Mouse (Mus musculus) hindbrain, postnatal 0 days (tissue): ENCODE measurements around the gene 4921524J17Rik. TPM values are rescaled to one million over a fixed set of nuclear protein-coding genes. Genes with fewer than 3 reads are reported as not detected.

ENCODE experiments used
- ATAC-seq: fragments of 200-750 bp; cut with Nextera tagmentation; 2 replicates; pipeline ENCODE4 v1.8.0; 2017; ENCODE audit warnings: mild to moderate bottlenecking, moderate TSS enrichment, moderate library complexity
- DNase-seq: peaks from one replicate; pipeline ENCODE4 v3.0.0-alpha.2; 2015; ENCODE audit warnings: low spot score
- H3K27ac ChIP-seq: fragments of 300-500 bp; sonication (generic); 2 replicates; pipeline ENCODE4 v1.5.1; 2014; ENCODE audit warnings: mild to moderate bottlenecking
- H3K27me3 ChIP-seq: fragments of 300-500 bp; sonication (generic); 2 replicates; pipeline ENCODE4 v1.6.1; 2014; ENCODE audit warnings: low read length, mixed read lengths; ENCODE audit not compliant: insufficient read depth
- H3K36me3 ChIP-seq: fragments of 300-500 bp; sonication (generic); 2 replicates; pipeline ENCODE4 v1.6.1; 2014; ENCODE audit warnings: low read length, mixed read lengths; ENCODE audit not compliant: insufficient read depth
- H3K4me1 ChIP-seq: fragments of 300-500 bp; sonication (generic); 2 replicates; pipeline ENCODE4 v1.6.1; 2014; ENCODE audit warnings: antibody characterized with exemption, low read length, mixed read lengths; ENCODE audit not compliant: insufficient read depth
- H3K4me2 ChIP-seq: fragments of 300-500 bp; sonication (generic); 2 replicates; pipeline ENCODE4 v1.6.1; 2014; ENCODE audit warnings: low read depth, mild to moderate bottlenecking, low read length, moderate library complexity, mixed read lengths
- H3K4me3 ChIP-seq: fragments of 300-500 bp; sonication (generic); 2 replicates; pipeline ENCODE4 v1.5.1; 2014; ENCODE audit warnings: low read length
- H3K9ac ChIP-seq: fragments of 300-500 bp; sonication (generic); replicated peaks from 2 replicates; pipeline ENCODE4 v1.6.1; 2014; ENCODE audit warnings: mild to moderate bottlenecking, low read length, moderate library complexity, mixed read lengths
- H3K9me3 ChIP-seq: fragments of 300-500 bp; sonication (generic); 2 replicates; pipeline ENCODE4 v1.6.1; 2016; ENCODE audit warnings: low read length, mixed read lengths
- CTCF ChIP-seq: IDR thresholded peaks from 2 replicates; pipeline ENCODE4 v1.5.1; 2016; ENCODE audit warnings: antibody characterized with exemption, control low read depth, low read depth
- WGBS: fragments of 180-500 bp; shearing (Covaris S2); extraction: QIAGEN DNeasy Blood & Tissue Kit; methylation state at CpG from one replicate; pipeline ENCODE4 v1.1.7; 2014; 5-methylcytosine and 5-hydroxymethylcytosine counted together
- polyA plus RNA-seq: library from polyadenylated mRNA; unstranded; fragments of >200 nt; fragmentation: Nextera tagmentation; extraction: Ambion mirVana; gene quantifications from 2 replicates; pipeline ENCODE4 v1.2.1, GENCODE M21; 2015
- total RNA-seq: library from RNA; depleted of rRNA; stranded (reverse); fragments of >200 nt; gene quantifications from 2 replicates; pipeline ENCODE4 v1.2.3, GENCODE M21; 2014

4921524J17Rik gene
- total and polyA plus RNA-seq, 2 experiments from 2014 or later, result 13.6 to 43.0 TPM

DNA sequence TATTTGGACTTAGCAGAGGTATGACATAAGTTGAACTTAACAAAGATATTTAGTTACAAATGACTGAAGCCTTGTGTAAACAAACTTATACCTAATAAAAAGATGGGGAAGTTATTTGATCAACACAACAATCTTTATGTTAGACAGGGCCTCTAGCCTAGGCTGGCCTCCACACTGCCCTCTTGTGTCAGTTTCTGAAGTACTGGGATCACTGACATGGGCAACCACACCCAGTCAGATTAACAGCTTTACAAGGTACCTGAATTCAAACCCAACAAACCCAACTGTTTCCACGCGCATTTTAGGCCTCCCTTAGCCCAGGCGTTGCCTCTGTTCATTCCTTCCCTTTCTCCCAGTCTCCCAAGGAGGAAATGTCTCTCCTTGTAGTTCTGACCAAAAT is 28.7 kb upstream of the 4921524J17Rik start:
- no peak overlapping the region for H3K4me3 ChIP-seq
- no peak for ATAC-seq
- 74% methylated on average over 3 of the region's 3 CpGs for WGBS
- no peak overlapping the region for H3K9ac ChIP-seq
- H3K9me3 ChIP-seq, result no peaks in the 10 kb centered on the region
- H3K27ac ChIP-seq, result no peak overlapping the region
- no peaks in the 10 kb centered on the region for H3K4me1 ChIP-seq
- no peaks in the 10 kb centered on the region for H3K36me3 ChIP-seq
- TF ChIP-seq CTCF, result peak; percentile 51
- H3K27me3 ChIP-seq, result no peaks in the 10 kb centered on the region
- DNase-seq, result no peak
- H3K4me2 ChIP-seq, result no peak overlapping the region

DNA sequence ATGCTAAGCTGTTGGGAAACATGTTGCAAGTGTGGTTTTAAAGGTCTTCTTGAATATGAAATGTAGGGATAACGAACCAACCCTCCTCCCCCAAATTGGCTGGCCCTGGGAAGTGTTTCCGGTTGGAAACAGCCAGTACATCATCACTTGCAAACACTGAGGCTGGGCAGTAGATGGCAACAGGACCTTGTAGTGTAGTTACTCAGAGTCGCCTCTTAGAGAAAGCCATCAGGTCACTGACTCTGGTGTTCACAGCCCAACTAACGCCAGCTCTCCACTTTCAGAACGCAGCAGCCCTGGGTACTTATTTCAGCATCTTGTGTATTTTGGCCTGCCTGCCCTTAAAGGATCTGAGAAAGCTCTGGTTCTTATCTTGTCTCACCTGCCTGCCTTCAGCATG is 28.2 kb upstream of the 4921524J17Rik start:
- ATAC-seq, result no peak
- Histone ChIP-seq H3K36me3 (no peaks in the 10 kb centered on the region), H3K4me2 (no peak overlapping the region), H3K4me3 (no peak overlapping the region), H3K4me1 (no peaks in the 10 kb centered on the region), H3K9me3 (no peaks in the 10 kb centered on the region), H3K27ac (no peak overlapping the region), H3K27me3 (no peaks in the 10 kb centered on the region), H3K9ac (no peak overlapping the region)
- DNase-seq, result peak; percentile 28
- 42% methylated on average over 5 of the region's 5 CpGs for WGBS
- TF ChIP-seq CTCF, result peak; percentile 64

DNA sequence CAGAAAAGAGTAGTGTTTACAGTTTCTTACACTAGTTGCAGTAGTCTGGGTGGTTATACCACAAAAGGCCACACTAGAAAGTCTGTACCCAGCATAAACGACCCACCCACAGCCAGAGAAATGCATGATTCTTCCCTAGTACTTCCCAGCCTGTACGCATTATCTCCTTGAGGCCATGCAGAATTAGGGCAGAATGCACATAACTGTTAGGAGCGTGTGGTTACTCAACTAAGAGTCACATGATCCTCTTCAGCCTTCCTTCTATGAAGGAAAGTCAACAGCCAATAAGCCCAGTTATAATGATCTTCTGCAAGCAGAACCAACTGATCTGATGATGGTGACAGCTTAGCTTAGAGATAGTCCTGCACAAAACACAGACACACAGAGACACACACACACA is 26.9 kb upstream of the 4921524J17Rik start:
- Histone ChIP-seq H3K4me1 (no peaks in the 10 kb centered on the region), H3K4me2 (no peak overlapping the region), H3K9ac (no peak overlapping the region), H3K36me3 (no peaks in the 10 kb centered on the region), H3K27me3 (no peaks in the 10 kb centered on the region), H3K27ac (no peak overlapping the region), H3K4me3 (no peak overlapping the region), H3K9me3 (no peaks in the 10 kb centered on the region)
- ATAC-seq (no peak), DNase-seq (no peak)
- 78% methylated on average over 3 of the region's 3 CpGs for WGBS
- no peak for TF ChIP-seq CTCF

DNA sequence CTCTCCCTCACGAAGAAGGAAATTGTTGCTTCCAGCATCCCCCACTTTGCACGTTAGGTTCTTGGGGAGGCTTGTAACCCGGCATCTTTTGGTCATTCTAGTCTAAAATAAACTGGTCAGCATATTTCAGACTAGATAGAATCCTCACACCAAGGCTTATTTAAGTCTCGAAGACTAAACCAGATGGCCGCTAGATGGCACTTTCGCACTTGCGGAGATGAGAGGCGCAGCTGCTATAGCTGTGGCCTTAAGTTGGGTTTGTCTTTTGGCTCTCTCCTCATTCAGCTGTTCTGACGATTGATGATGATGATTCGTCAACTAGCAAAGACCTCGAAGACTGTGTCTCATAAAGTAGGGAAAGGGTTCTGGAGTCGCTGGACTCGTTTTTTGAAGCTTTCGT is 23.9 kb upstream of the 4921524J17Rik start:
- Histone ChIP-seq H3K4me1 (no peaks in the 10 kb centered on the region), H3K4me3 (no peak overlapping the region), H3K9me3 (no peaks in the 10 kb centered on the region), H3K4me2 (no peak overlapping the region), H3K9ac (no peak overlapping the region), H3K27ac (no peak overlapping the region), H3K36me3 (no peaks in the 10 kb centered on the region), H3K27me3 (no peaks in the 10 kb centered on the region)
- ATAC-seq, result peak; percentile 78
- TF ChIP-seq CTCF, result peak; percentile 85
- 9% methylated on average over 14 of the region's 14 CpGs for WGBS
- peak; percentile 96 for DNase-seq

DNA sequence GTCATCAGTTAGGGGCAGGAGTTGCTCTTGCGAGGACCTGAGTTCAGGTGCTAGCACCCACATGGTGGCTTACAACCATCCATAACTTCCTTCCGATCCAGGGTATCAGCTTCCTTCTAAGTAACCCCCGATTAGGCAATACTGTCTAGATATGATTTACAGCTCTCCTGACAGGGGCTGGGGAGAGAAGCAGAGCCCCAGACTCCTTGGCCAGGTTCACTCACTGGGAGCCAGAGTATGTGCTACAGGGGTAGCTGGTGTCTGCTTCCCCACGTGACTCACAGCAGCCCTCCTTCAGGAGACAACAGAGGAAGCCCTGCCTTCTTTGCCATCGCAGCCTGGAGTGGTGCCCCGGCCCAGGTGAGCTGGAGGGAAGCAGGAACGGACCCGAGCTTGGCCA is 22.1 kb upstream of the 4921524J17Rik start:
- Histone ChIP-seq H3K9ac (no peak overlapping the region), H3K27ac (no peak overlapping the region), H3K9me3 (no peaks in the 10 kb centered on the region), H3K4me2 (no peak overlapping the region), H3K4me1 (no peaks in the 10 kb centered on the region), H3K36me3 (no peaks in the 10 kb centered on the region), H3K4me3 (no peak overlapping the region), H3K27me3 (no peaks in the 10 kb centered on the region)
- WGBS, result 70% methylated on average over 8 of the region's 8 CpGs
- TF ChIP-seq CTCF, result no peak
- ATAC-seq (no peak), DNase-seq (no peak)

DNA sequence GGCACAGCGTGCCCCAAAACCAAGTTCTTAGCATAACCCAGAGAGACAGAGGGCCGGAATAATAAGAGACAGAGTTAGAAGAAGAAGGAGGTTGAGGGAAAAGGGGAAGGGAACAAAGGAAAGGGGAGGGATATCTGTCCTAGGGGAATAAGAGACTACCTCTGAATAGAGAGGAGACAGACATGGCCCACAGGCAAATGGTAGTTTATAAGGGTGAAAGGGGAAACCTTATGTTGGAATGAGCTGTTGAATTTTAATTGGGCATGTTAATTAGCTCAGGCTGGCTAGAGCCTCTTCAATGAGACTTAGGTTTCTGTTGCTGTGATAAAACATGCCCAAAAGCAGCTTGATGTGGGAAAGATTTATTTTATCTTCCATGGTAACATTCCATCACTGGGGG is 20.6 kb upstream of the 4921524J17Rik start:
- Histone ChIP-seq H3K27ac (no peak overlapping the region), H3K4me1 (no peaks in the 10 kb centered on the region), H3K4me2 (no peak overlapping the region), H3K9me3 (no peaks in the 10 kb centered on the region), H3K27me3 (no peaks in the 10 kb centered on the region), H3K36me3 (no peaks in the 10 kb centered on the region), H3K9ac (no peak overlapping the region), H3K4me3 (no peak overlapping the region)
- ATAC-seq, result no peak
- no peak for TF ChIP-seq CTCF
- WGBS, result 69% methylated on average over 2 of the region's 2 CpGs
- DNase-seq, result no peak

DNA sequence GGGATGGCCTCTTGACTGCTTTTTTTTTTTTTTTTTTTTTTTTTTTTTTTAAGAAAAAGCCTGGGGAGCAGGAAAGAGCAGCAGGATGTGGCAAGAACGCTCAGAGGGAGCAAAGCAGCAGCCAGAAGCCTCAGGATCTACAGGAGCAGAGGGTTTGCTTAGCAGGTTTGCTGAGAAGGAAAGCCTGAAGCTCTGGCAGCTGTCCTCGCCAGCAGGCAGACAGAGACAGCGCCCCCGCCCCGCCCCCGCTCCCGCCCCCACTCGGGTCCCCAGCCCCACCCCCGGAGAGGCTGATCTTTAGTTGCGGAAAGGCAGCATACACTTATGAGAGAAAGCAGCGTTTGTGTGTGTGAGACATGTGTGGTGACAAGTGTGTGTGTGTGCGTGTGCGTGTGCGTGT is 19.7 kb upstream of the 4921524J17Rik start:
- H3K9me3 ChIP-seq, result no peaks in the 10 kb centered on the region
- TF ChIP-seq CTCF, result no peak
- H3K27ac ChIP-seq, result no peak overlapping the region
- H3K4me1 ChIP-seq, result no peaks in the 10 kb centered on the region
- H3K36me3 ChIP-seq, result no peaks in the 10 kb centered on the region
- DNase-seq, result peak; percentile 22
- H3K27me3 ChIP-seq, result no peaks in the 10 kb centered on the region
- H3K9ac ChIP-seq, result no peak overlapping the region
- ATAC-seq, result no peak
- 16% methylated on average over 13 of the region's 14 CpGs for WGBS
- H3K4me3 ChIP-seq, result no peak overlapping the region
- peak overlapping the region; percentile 38 for H3K4me2 ChIP-seq
